Mouse (Mus musculus): ENCODE results near the gene Elavl4.

DNA sequence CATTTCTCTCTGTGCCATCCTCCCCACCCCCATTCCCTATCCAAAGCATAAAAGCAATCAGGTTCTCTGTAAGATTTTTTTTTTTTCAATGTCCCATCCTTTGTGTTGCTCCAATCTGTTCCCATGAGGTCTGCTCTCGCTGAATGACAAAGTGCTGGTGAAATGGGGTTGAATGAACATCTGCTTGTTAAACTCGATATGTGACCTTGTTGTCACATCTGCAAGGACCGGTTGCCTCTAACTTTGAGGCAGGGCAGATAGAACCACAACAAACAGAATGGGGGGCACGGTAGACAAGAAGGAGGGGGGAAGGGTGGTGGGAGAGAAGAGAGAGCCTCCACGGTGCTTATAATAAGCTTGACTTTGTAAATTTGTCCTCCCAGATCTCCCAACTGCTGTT, 138.0 kb downstream of the Elavl4 start:
- TF ChIP-seq CTCF (IDR thresholded peaks at IDR 0.05; ENCODE audit: extremely low read depth, insufficient read depth, low read length), result no peak
- TF ChIP-seq POLR2A (IDR thresholded peaks at IDR 0.05; ENCODE audit: extremely low read depth, insufficient read depth, low read length), result no peak
